Mouse (Mus musculus): Measurements from ENCODE around the gene Pgghg. TPM values are rescaled to one million over a fixed set of nuclear protein-coding genes. Genes with fewer than 3 reads are reported as not detected.

The Pgghg gene
- total RNA-seq, 2 experiments from 2014 or later, result 7.7 to 8.6 TPM

DNA sequence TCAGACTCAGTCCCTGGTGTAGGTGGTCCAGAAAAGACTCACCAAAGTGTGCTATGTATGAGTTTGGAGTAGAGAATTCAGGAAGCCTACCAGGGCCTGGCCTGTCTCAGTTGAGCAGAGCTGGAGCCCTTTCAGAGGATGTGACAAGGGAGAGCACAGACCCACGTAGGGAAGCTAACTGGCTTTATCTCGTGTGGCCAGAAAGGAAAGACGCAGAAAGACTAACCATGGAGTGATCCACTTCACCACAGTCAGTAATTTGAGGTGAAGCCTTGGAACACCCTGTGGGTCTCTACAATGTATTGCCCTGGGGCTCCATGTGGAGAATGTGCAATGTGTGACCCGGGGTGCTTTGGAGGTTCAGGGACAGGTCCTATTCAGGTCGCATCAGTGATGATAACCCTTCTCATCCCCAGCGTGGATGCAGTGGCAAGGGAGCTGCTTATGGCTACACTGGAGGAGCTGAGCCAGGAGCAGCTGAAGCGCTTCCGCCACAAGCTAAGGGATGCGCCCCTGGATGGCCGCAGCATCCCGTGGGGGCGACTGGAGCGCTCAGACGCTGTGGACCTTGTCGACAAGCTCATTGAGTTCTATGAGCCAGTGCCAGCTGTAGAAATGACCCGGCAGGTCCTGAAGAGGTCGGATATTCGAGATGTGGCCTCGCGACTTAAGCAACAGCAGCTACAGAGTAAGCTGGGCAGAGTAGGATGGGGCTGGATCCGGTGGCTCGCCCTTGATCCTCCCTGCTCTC lies 19.8 kb upstream of the Pgghg start:
- no peak for DNase-seq
- intact Hi-C loops (cut with DNase I), result no loop called here

- intact Hi-C loops (cut with DNase I), result no loop called here
- DNase-seq, result peak; percentile 41 to 45
These were observed 18.7 kb upstream of the Pgghg start for GRCm38 (mm10) chr7:140922398-140923069.

GRCm38 (mm10) chr7:140923070-140923775 lies 18.0 kb upstream of the Pgghg start:
- no peak for DNase-seq
- intact Hi-C loops (cut with DNase I), result no loop called here

GRCm38 (mm10) chr7:140927181-140927580 lies 14.0 kb upstream of the Pgghg start:
- intact Hi-C loops (cut with DNase I), result no loop called here

GRCm38 (mm10) chr7:140938436-140938835 lies 2.8 kb upstream of the Pgghg start:
- intact Hi-C loops (cut with DNase I), result no loop called here
- no peak for DNase-seq

More at GRCm38 (mm10) chr7:140927181-140927580, 14.0 kb upstream of the Pgghg start:
- DNase-seq, result no peak

DNA sequence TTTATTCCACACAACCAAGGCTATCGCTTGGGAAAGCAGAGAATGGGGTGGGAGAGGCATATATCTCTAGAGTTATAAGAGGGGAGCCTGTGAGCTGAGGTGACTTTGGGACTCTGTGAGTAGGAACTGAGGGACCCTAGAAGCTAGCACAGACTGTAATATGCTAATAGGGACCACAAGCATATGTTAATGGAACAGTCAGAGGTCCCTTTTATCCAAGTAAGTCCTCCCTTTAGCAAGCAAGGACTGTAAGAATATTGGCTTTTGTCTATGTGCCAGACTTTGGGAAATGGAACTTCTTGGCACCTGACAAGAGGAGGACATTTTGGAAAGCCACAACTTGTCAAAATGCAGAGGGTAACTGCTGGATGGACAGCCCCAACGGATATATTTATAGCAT lies 2.3 kb upstream of the Pgghg start:
- intact Hi-C loops (cut with DNase I), result no loop called here
- DNase-seq, result no peak

DNA sequence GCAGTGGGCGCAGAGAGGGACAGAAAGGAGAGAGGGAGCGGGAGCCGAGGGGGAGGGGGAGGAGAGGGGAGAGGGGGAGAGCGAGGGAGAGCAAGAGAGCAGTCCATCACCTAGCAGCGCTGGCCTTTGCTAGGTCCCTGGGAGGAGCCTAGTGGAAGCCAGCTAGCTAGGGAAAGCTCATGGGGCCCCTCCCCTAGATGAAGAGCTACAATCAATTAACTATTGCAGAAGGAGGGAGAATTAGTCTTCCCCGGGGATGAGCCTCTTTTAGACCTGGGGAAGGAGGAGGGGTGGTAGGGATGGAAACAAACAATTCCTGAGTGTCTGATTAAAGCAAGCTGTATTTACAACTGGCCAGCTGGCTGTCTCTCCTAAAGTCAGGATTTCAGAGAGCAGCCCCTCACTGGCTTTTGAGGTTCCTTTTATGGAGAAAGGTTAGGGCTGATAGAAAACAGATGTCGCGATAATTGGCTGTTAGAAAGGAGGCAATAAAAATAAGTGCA lies 1.5 kb upstream of the Pgghg start:
- DNase-seq, result peak in 1 of 2 experiments; percentile 41
- intact Hi-C loops (cut with DNase I), result loop anchor here (2.0 kb wide), 1 partner anchor 31 kb away; no protein-coding TSS in a partner anchor

GRCm38 (mm10) chr7:140942341-140942740 lies 1.1 kb downstream of the Pgghg start:
- DNase-seq, result peak in 1 of 2 experiments; percentile 50
- intact Hi-C loops (cut with DNase I), result no loop called here

- peak in 1 of 2 experiments; percentile 16 for DNase-seq
- intact Hi-C loops (cut with DNase I), result no loop called here
These were observed 1.6 kb downstream of the Pgghg start for GRCm38 (mm10) chr7:140942811-140943210.

GRCm38 (mm10) chr7:140943356-140943755 lies 2.2 kb downstream of the Pgghg start:
- intact Hi-C loops (cut with DNase I), result no loop called here
- peak in 1 of 2 experiments; percentile 16 for DNase-seq

DNA sequence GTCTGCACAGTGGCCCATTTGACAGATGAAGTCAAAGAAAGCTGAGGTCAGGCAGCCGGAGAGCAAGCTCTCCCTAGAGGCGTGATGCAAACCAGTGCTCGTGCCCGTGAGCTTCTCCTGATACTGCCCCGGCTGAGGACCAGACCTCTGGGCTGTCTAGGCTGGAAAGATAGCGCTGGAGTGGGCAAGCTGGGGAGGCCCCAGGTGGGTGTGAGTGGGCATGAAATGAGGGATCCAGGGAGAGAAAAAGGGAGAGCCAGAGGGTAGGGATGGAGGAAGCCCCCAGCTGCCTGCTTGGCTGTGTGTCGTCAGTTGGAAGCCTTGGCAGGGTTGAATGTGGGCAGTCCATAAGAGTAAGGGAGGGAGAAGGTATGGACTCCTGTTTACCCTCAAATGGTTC lies 3.0 kb downstream of the Pgghg start:
- DNase-seq, result no peak
- intact Hi-C loops (cut with DNase I), result no loop called here

GRCm38 (mm10) chr7:140945247-140945646 lies 4.1 kb downstream of the Pgghg start:
- intact Hi-C loops (cut with DNase I), result loop anchor here (5.0 kb wide), 1 partner anchor 247 kb away; the partner anchor contains the start of genes Hras and Lrrc56

DNA sequence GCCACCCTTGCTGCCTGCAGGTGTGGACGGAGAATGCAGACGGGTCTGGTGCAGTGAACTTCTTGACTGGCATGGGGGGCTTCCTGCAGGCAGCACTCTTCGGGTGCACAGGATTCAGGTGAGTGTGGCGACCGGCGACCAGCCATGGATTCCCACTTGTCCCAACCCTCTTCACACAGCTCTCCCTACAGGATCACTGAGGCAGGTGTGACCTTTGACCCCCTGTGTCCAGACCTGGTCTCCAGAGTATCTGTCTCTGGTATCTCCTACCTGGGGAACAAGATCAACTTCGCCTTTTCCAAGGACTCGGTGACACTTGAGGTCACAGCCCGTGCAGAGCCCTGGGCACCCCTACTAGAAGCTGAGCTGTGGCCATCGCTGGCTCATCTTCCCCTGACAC lies 5.1 kb downstream of the Pgghg start:
- DNase-seq, result peak in 1 of 2 experiments; percentile 7
- intact Hi-C loops (cut with DNase I), result loop anchor here (5.0 kb wide), 1 partner anchor 246 kb away; the partner anchor contains the start of genes Hras and Lrrc56

More at GRCm38 (mm10) chr7:140945247-140945646, 4.1 kb downstream of the Pgghg start:
- DNase-seq, result no peak

GRCm38 (mm10) chr7:140946980-140947379 lies 5.8 kb downstream of the Pgghg start:
- peak in 1 of 2 experiments; percentile 47 for DNase-seq
- intact Hi-C loops (cut with DNase I), result loop anchor here (5.0 kb wide), 1 partner anchor 245 kb away; the partner anchor contains the start of genes Hras and Lrrc56

GRCm38 (mm10) chr7:140948161-140948560 lies 7.0 kb downstream of the Pgghg start:
- peak in 1 of 2 experiments; percentile 40 for DNase-seq

DNA sequence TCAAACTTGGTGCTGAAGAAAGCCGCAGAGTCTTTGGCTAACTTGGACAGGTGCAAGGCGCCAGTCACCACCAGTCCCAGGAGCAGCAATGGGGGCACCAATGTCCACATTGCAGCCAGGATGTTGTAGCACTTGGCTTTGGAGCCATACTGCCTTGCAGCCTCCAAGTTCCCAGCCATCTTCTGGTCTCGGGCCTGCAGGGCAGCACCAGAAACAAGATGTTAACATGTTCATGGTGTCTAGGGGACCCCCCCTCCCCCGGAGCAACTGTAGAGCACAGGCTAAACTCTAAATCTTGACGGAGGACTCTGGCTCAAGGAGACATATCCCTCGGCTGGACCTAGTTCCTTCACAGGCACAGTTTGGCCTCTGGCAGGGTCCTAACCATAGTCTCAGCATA lies 8.1 kb downstream of the Pgghg start:
- intact Hi-C loops (cut with DNase I), result loop anchor here (5.0 kb wide), 1 partner anchor 243 kb away; the partner anchor contains the start of genes Hras and Lrrc56
- DNase-seq, result no peak

More at GRCm38 (mm10) chr7:140948161-140948560, 7.0 kb downstream of the Pgghg start:
- intact Hi-C loops (cut with DNase I), result loop anchor here (5.0 kb wide), 1 partner anchor 244 kb away; the partner anchor contains the start of genes Hras and Lrrc56

DNA sequence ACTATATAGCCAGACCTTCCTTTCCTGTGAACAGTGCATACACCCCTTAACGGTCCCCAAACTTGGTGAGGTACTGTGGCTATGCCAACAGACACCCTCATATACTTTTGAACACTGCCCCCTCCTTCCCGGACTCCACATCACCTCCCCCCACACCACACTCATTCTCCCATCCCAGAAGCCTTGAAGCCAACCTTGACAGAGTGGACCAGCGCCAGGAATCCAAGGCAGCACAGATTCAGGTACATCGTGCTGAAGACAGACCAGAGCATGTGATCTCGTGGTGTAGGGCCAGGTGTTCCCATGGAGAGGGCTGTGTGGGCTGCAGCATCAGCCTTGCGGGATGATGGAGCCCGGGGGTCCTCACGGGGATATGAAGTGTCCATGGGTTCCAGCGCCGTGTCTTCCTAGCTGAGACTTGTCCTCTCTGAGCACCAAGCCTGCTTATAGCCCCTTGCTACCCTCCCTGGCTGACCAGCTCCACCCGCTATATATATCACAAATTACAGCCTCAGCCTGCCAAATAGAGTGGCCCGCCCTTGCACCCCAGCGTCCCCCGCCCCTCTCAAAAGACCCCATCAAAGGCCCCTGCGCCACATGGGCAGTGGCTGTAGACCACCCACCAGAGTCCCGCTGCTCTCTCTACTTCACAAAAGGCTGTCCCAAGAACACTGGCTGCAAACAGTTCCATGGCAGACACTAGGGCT lies 8.8 kb downstream of the Pgghg start, which contains the start of gene Ifitm5:
Gene Ifitm5 (minus strand): TSS at position 468 of the 707 bp plus-strand sequence.
- intact Hi-C loops (cut with DNase I), result loop anchor here (5.0 kb wide), 2 partner anchors 93 to 242 kb away; partner anchors contain the start of genes Bet1l, Gm45785, Hras and Lrrc56
- DNase-seq, result no peak

DNA sequence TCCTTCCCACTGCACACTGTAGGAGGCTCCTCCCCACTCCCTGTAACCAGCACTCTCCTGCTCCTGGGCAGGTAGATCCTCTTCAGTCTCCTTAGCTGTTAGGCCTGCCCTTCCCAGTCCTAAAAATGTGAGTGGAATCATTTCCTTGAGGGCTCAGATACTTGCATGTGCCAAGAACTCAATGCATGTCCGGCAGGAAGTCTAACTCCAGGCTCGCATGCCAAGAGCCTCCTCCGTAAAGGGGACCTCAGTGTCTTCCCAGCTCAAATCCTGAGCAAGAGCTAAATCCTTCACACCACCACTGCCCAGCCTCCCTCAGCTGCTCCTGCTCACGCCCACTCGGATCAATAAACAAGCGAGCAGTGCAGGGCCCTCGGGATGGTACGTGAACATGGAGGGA lies 9.9 kb downstream of the Pgghg start:
- peak; percentile 63 to 65 for DNase-seq
- intact Hi-C loops (cut with DNase I), result loop anchor here (5.0 kb wide), 1 partner anchor 94 kb away; the partner anchor contains the start of genes Bet1l, Gm45785 and Ric8a

GRCm38 (mm10) chr7:140951765-140952164 lies 10.6 kb downstream of the Pgghg start:
- no peak for DNase-seq
- intact Hi-C loops (cut with DNase I), result loop anchor here (5.0 kb wide), 1 partner anchor 94 kb away; the partner anchor contains the start of genes Bet1l, Gm45785 and Ric8a

All from heart, postnatal 10 days (tissue).